Mouse (Mus musculus) limb, embryonic 11.5 days (tissue): ENCODE measurements around the gene Rpsa. TPM values are rescaled to one million over a fixed set of nuclear protein-coding genes. Genes with fewer than 3 reads are reported as not detected.
"Not testable (repeated sequence)": the region's sequence is repeated elsewhere in the genome, so short reads cannot be mapped to it uniquely, and the experiment has no call there.

Experiments
- ATAC-seq: fragments of 200-750 bp; cut with Nextera tagmentation; 2 replicates; pipeline ENCODE4 v1.8.0; 2017; ENCODE audit warnings: low read depth; ENCODE audit not compliant: insufficient number of reproducible peaks, low FRiP score, low TSS enrichment
- DNase-seq: peaks from one replicate; pipeline ENCODE4 v3.0.0-alpha.2; 2015; ENCODE audit warnings: low spot score
- H3K27ac ChIP-seq: fragments of 300-500 bp; sonication (generic); replicated peaks from 2 replicates; pipeline ENCODE4 v1.5.1; 2014; ENCODE audit warnings: low read depth, mild to moderate bottlenecking, low read length
- H3K27me3 ChIP-seq: fragments of 300-500 bp; sonication (generic); 2 replicates; pipeline ENCODE4 v1.6.1; 2014; ENCODE audit warnings: mild to moderate bottlenecking, low read length, mixed read lengths; ENCODE audit not compliant: control insufficient read depth, insufficient read depth
- H3K36me3 ChIP-seq: fragments of 300-500 bp; sonication (generic); 2 replicates; pipeline ENCODE4 v1.6.1; 2014; ENCODE audit warnings: mild to moderate bottlenecking, low read length, moderate library complexity, mixed read lengths; ENCODE audit not compliant: control insufficient read depth, insufficient read depth
- H3K4me1 ChIP-seq: fragments of 300-500 bp; sonication (generic); 2 replicates; pipeline ENCODE4 v1.6.1; 2014; ENCODE audit warnings: low read length, mixed read lengths; ENCODE audit not compliant: control insufficient read depth, insufficient read depth
- H3K4me2 ChIP-seq: fragments of 300-500 bp; sonication (generic); 2 replicates; pipeline ENCODE4 v1.6.1; 2014; ENCODE audit warnings: low read depth, mild to moderate bottlenecking, moderate library complexity; ENCODE audit not compliant: severe bottlenecking
- H3K4me3 ChIP-seq: fragments of 300-500 bp; sonication (generic); 2 replicates; pipeline ENCODE4 v1.5.1; 2014; ENCODE audit warnings: low read depth, low read length
- H3K9ac ChIP-seq: fragments of 300-500 bp; sonication (generic); 2 replicates; pipeline ENCODE4 v1.6.1; 2014; ENCODE audit warnings: mild to moderate bottlenecking, low read length
- H3K9me3 ChIP-seq: fragments of 300-500 bp; sonication (generic); 2 replicates; pipeline ENCODE4 v1.6.1; 2016; ENCODE audit warnings: low read length; ENCODE audit not compliant: control insufficient read depth
- WGBS: fragments of 180-500 bp; shearing (Covaris S2); extraction: QIAGEN DNeasy Blood & Tissue Kit; methylation state at CpG from one replicate; pipeline ENCODE4 v1.1.7; 2014; 5-methylcytosine and 5-hydroxymethylcytosine counted together
- polyA plus RNA-seq: library from polyadenylated mRNA; unstranded; fragments of >200 nt; fragmentation: Nextera tagmentation; extraction: Ambion mirVana; gene quantifications from 2 replicates; pipeline ENCODE4 v1.2.1, GENCODE M21; 2014

Rpsa gene
- polyA plus RNA-seq, 1 experiment from 2014 or later = 1,665 TPM

DNA sequence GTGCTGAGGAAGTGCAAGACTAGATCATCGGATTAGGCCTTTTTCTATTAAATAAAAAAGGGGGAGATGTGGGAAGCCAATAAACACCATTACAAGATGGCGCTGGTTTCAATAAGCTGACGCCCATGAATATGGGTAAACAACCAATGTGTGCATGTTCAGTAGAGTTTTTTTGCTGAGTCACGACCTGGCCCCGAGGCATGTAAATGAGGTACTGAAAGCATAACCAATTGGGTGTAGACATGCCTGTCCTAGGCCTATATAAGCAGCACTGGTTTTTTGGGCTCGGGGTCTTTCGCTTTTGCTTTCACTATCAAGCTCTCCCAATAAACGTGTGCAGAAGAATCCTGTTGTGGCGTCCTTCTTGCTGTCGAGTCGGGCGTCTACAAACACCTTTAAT, 18.5 kb upstream of the Rpsa start:
- 93% methylated on average over 12 of the region's 12 CpGs for WGBS
- H3K36me3 ChIP-seq, H3K9me3 ChIP-seq, H3K9ac ChIP-seq, H3K4me3 ChIP-seq, H3K4me2 ChIP-seq, ATAC-seq, H3K4me1 ChIP-seq, H3K27ac ChIP-seq, DNase-seq, H3K27me3 ChIP-seq: not testable (repeated sequence)

DNA sequence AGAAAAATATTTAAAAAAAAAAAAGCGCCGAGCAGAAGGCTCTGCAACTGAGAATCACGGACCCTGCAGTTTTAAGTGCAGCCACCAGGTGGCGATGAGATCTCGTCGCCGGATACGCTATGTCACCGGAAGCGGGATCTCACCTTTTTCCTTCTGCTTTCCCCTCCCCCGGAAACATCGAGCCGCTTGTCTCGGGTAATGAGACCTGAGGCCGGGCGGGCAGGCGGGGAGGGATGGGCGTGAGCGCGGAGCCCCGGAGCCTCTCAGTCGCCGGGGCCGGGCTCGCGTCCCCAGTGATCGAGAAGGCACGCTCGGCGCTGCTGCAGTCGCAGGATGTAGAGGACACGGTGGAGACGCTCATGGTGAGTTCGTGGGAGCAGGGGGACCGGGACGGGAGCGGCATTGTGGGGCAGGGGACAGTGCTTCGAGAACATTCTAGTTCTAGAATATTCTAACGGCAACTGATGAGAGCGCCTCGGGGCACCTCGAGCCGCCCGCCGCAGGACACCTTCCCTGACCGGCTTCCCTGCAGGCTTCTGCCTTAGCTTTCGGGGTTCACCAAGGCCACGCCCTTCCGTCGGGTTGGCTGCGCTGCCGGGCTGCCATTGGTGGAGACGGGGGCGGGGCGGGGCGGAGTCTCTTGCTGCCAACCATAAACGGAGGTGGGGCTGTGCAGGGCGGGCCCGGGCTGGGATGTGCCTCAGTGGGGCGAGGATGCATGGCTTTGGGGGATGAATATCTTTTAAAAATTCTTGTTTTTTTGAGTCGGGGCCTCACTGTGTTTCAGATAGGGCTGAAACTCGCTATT, 17.1 kb upstream of the Rpsa start, which contains the start of gene Slc25a38:
Gene Slc25a38 (plus strand): TSS at position 164 of the 808 bp plus-strand sequence.
- ATAC-seq (peak; percentile 95), DNase-seq (peak; percentile 94)
- Histone ChIP-seq H3K4me3 (peak within 1 kb of the TSS; percentile 67), H3K9ac (peak within 1 kb of the TSS; percentile 67), H3K4me1 (no peaks in the 10 kb centered on the region), H3K27ac (peak within 1 kb of the TSS; percentile 84), H3K27me3 (no peaks in the 10 kb centered on the region), H3K4me2 (peak within 1 kb of the TSS; percentile 46), H3K9me3 (no peaks in the 10 kb centered on the region), H3K36me3 (no peaks in the 10 kb centered on the region)
- 2% methylated on average over 60 of the region's 62 CpGs for WGBS

DNA sequence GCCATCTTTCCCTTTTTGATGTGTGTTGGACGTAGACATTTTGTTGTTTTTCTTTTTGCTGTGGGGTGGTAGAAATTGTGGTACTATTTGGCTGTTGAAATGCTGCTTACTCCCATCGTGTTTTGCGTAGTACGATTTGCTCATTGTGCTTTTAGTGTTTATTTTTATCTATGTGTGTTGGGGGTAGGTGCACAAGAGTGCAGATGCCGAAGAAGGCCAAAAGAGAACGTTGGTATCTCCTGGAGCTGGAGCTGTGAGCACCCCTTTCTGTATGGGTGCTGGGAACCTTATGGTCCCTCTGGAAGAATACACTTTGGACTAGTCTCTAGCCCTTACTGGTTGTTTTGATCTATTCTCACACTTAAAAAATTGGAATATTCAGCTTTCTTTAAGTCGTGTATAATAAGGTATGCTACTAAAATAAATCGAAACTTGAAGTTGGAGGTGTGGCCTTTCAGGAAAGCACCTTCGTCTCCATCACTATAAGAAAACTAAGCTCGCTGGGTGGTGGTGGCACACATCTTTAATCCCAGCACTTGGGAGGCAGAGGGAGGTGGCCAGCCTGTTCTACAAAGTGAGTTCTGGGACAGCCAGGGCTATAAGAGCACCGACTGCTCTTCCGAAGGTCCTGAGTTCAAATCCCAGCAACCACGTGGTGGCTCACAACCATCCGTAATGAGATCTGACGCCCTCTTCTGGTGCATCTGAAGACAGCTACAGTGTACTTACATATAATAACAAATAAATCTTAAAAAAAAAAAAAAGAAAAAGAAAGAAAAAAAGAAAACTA, 16.1 kb upstream of the Rpsa start:
- WGBS = 80% methylated on average over 15 of the region's 15 CpGs
- H3K4me2 ChIP-seq = peak overlapping the region; percentile 46
- no peak for ATAC-seq
- H3K9ac ChIP-seq = no peak overlapping the region; the same call in 1 of the 2 replicates
- no peaks in the 10 kb centered on the region for H3K27me3 ChIP-seq
- no peaks in the 10 kb centered on the region for H3K36me3 ChIP-seq
- H3K27ac ChIP-seq = no peak overlapping the region
- no peaks in the 10 kb centered on the region for H3K4me1 ChIP-seq
- H3K4me3 ChIP-seq = peak overlapping the region; percentile 67
- H3K9me3 ChIP-seq = no peaks in the 10 kb centered on the region
- no peak for DNase-seq

DNA sequence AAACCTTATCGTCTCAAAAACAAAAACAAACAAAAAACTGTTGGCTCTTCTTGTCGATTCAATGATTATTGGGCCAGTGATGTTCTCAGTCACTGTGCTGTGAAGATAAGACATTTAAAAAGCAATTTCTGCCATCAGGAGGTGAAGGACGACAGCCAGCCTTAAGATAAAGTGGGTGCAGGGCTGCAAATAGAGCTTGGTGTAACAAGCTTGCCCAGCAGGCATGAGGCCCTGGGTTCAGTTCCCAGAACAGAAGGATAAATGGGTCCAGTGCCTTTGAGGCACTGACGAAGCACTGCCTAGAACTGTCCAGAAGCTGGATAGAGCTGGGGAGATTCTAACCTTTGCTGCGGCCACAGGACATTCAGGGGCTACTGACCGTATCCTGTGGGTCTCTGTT, 15.0 kb upstream of the Rpsa start:
- no peaks in the 10 kb centered on the region for H3K9me3 ChIP-seq
- H3K27me3 ChIP-seq = no peaks in the 10 kb centered on the region
- H3K4me3 ChIP-seq = no peak overlapping the region
- no peak overlapping the region for H3K27ac ChIP-seq
- ATAC-seq = no peak
- DNase-seq = no peak
- no peak overlapping the region for H3K4me2 ChIP-seq
- no peak overlapping the region for H3K9ac ChIP-seq
- WGBS = 92% methylated on average over 6 of the region's 6 CpGs
- H3K4me1 ChIP-seq = no peaks in the 10 kb centered on the region
- no peaks in the 10 kb centered on the region for H3K36me3 ChIP-seq

DNA sequence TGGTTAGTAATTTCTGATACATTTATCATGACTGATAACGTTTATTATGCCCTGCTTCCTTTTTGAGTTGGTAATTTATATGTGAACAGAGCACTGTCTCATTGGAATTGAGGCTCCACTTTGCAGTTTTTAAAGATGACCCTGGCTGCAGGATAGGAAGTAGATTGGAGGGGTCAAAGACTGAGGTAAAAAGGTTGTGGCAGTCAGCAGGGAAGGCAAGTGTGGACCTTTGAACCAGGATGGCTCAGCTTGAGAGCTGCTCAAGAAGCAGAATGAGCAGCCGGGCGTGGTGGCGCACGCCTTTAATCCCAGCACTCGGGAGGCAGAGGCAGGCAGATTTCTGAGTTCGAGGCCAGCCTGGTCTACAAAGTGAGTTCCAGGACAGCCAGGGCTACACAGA, 14.0 kb upstream of the Rpsa start:
- DNase-seq (no peak), ATAC-seq (no peak)

DNA sequence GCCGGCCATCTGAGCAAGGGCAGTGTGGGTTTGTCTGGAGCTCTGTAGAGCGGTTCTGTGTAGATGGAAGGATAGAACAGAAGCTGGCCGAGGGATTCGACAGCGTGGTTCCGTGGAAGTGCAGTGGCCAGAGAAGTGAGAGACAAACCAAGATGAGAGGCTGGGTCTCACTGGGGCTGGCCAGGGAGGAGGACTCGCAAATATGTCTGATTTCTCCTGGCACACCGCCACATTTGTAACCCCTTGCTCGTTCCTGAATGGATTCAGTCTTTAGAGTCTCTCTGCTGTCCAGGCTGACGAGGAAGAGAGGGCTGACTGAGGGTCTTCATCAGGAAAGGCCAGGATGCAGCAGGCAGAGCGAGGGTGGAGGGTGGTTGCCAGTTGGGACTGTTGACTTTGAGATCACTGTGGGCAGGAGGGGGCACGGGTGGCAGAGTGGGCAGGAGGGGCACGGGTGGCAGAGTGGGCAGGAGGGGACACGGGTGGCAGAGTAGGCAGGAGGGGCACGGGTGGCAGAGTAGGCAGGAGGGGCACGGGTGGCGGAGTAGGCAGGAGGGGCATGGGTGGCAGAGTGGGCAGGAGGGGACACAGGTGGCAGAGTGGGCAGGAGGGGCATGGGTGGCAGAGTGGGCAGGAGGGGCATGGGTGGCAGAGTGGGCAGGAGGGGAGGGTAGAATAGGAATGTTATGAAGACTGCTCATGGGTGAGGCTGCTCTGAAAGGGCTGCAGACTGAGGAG, 13.3 kb upstream of the Rpsa start:
- ATAC-seq (no peak), DNase-seq (no peak)
- Histone ChIP-seq H3K4me3 (no peak overlapping the region), H3K9ac (no peak overlapping the region), H3K4me2 (no peak overlapping the region), H3K4me1 (no peaks in the 10 kb centered on the region), H3K9me3 (no peaks in the 10 kb centered on the region), H3K27me3 (no peaks in the 10 kb centered on the region), H3K27ac (0 out of 2 replicates have a peak overlapping the region, but pooled peaks have one; percentile 14), H3K36me3 (peaks cover 2% of the 10 kb centered on the region; the same call in 1 of the 2 replicates)
- WGBS = 92% methylated on average over 17 of the region's 17 CpGs

More for the DNA sequence above, 14.0 kb upstream of the Rpsa start:
- H3K4me1 ChIP-seq = no peaks in the 10 kb centered on the region
- WGBS = 94% methylated on average over 6 of the region's 7 CpGs
- H3K9me3 ChIP-seq = no peaks in the 10 kb centered on the region
- H3K27me3 ChIP-seq = no peaks in the 10 kb centered on the region
- no peak overlapping the region for H3K9ac ChIP-seq
- H3K27ac ChIP-seq = no peak overlapping the region
- H3K4me3 ChIP-seq = no peak overlapping the region
- no peak overlapping the region for H3K4me2 ChIP-seq
- peaks cover 2% of the 10 kb centered on the region; the same call in 1 of the 2 replicates for H3K36me3 ChIP-seq

DNA sequence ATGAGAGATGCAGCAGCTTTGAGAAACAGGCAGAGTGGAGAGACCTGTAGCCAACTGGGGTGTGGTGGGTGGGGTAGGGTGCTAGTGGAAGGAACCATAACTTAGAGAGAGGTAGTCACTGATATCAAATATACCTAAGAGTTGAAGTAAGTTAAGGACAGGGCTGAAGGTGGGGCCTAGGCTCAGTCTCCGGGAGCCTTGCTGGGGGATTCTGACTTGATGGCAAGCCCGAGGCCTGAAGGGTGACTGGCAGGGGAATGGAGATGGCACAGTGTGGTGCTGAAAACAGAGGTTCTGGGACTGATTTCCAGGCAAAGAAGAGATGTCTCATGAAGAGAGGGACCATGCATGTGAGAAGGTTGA, 12.7 kb upstream of the Rpsa start:
- 96% methylated on average over 2 of the region's 2 CpGs for WGBS
- no peak overlapping the region for H3K27ac ChIP-seq

DNA sequence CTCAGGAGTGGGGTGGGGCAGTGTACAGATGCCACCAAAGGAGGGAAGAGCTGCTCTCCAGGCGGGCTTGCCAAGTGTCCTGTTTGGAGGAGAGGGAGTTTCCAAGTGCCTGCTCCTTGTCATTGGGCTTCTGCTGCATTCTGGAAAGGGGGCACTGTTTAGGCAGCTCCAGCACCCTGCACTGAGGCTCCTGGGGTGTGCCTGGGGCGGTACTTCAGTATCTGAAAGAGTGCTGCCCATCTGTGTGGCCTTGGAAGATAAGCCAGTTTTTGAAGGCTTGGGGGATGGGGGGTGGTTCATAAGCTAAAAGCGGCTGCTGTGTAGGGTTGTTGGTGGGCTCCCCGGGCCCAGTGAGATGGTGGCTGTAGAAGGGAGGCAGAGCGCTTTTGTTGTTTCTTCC, 11.9 kb upstream of the Rpsa start:
- Histone ChIP-seq H3K9ac (0 out of 2 replicates have a peak overlapping the region, but pooled peaks have one; percentile 1), H3K4me3 (no peak overlapping the region), H3K27me3 (no peaks in the 10 kb centered on the region), H3K4me2 (no peak overlapping the region), H3K9me3 (no peaks in the 10 kb centered on the region), H3K27ac (no peak overlapping the region), H3K36me3 (peaks cover 9% of the 10 kb centered on the region), H3K4me1 (no peaks in the 10 kb centered on the region)
- DNase-seq = no peak
- 83% methylated on average over 5 of the region's 5 CpGs for WGBS
- ATAC-seq = no peak

More for the DNA sequence above, 12.7 kb upstream of the Rpsa start:
- Histone ChIP-seq H3K4me1 (no peaks in the 10 kb centered on the region), H3K9ac (no peak overlapping the region), H3K4me3 (no peak overlapping the region), H3K4me2 (no peak overlapping the region), H3K9me3 (no peaks in the 10 kb centered on the region), H3K27me3 (no peaks in the 10 kb centered on the region), H3K36me3 (peaks cover 3% of the 10 kb centered on the region; the same call in 1 of the 2 replicates)
- no peak for DNase-seq
- ATAC-seq = no peak
